Mouse (Mus musculus) megakaryocyte, embryonic 14.5 days (primary cell): ENCODE measurements around the gene Ttc17.

Source experiments
- FLI1 ChIP-seq: IDR thresholded peaks from 2 replicates; pipeline ENCODE4 v1.6.1; 2012; ENCODE audit warnings: low read length, inconsistent platforms, mixed read lengths
- GATA1 ChIP-seq: IDR thresholded peaks from 3 replicates; pipeline ENCODE4 v1.6.1; 2012; ENCODE audit warnings: mixed read lengths, low read length, inconsistent platforms, borderline replicate concordance

DNA sequence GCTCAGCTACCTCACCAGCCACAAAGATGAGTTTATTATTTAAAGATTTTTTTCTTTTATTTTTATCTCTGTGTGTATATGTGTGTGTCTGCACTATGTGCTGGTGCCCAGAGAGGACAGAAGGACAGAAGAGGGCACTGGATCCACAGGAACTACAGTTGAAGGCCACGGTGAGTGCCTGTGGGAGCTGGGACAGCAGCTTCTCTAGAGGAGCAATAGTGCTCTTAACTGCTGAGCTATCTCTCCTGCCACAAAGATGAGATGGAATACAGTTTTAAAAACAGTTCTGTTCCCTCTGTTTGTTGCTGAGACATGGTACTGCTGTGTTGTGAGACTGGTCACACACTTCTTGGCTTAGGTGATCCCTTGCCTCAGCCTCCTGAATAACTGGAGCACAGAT is 22.0 kb upstream of the Ttc17 start:
- no peak for TF ChIP-seq GATA1
- TF ChIP-seq FLI1 = no peak
